Mouse (Mus musculus): ENCODE results near the gene Rdh13. TPM values are rescaled to one million over a fixed set of nuclear protein-coding genes. Genes with fewer than 3 reads are reported as not detected.

Rdh13 gene
- 30.5 and 33.6 TPM in 2 replicates for polyA plus RNA-seq (2015; fragmentation: Nextera tagmentation; extraction: Ambion mirVana)

DNA sequence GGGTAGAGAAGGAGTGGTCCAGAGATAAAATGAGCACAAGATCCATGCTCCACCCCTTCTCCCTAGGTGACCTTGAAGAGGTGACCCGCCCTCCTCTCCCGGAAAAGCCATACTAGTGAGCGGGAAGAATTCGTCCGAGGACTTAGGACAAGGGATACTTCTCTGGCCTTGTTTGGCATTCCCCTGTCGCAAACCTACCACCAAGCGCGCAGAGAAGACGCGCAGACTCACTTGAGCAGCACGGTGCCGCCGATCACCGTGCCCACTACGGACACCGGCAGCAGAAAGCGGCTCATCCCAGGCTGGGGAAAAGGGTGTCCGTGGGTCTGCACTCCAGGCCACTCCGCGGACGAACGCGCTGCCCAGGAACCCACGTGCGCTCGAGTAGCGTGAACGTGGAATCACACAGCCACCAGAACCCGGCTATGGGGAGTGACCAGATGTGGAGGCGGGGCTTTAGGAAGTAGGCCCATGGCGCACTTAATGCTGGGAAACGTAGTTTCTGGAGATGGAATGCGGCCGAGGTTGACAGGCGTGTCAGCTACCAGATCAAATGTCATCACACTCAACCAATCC, at the start of gene Rdh13:
Gene Rdh13, minus strand, starts transcription at position 434 of the 576 bp plus-strand sequence.
- H3K27me3 ChIP-seq: no peaks in the 10 kb centered on the region
- WGBS: under 1% methylated on average over 35 of the region's 35 CpGs

DNA sequence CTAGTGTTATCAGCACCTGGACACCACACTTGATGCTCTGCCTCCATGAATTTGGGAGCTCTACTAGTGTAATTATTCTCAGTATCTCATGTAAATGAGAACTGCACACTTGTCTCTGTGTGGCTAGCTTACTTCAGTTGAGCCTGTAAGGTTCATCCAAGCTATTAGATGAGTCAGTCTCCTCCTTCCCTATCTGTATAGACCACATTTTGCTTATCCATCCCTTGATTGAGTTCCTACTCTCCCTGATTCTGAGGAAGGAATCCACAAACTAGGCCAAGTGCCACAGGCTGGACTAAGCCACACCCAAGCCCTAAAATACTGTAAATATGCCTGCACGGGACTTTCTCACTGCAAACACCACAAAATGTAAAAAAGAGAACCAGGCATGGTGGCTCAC, 48.5 kb upstream of the Rdh13 start:
- H3K4me3 ChIP-seq: no peak overlapping the region
- WGBS: 86% methylated on average over 1 of the region's 1 CpGs
- no peak overlapping the region for H3K27ac ChIP-seq

More for the DNA sequence above, at the start of gene Rdh13:
- H3K27ac ChIP-seq: peak within 1 kb of the TSS; percentile 44; the same call in 1 of the 2 replicates
- H3K9ac ChIP-seq: peak within 1 kb of the TSS; percentile 78
- H3K9me3 ChIP-seq (replicated peaks): no peaks in the 10 kb centered on the region
- H3K4me1 ChIP-seq: peaks cover 6% of the 10 kb centered on the region
- H3K4me2 ChIP-seq: peak within 1 kb of the TSS; percentile 73
- peak within 1 kb of the TSS; percentile 80 for H3K4me3 ChIP-seq
- peaks cover 37% of the 10 kb centered on the region for H3K36me3 ChIP-seq (ENCODE audit: poor library complexity, severe bottlenecking)
- peak; percentile 97 for ATAC-seq

DNA sequence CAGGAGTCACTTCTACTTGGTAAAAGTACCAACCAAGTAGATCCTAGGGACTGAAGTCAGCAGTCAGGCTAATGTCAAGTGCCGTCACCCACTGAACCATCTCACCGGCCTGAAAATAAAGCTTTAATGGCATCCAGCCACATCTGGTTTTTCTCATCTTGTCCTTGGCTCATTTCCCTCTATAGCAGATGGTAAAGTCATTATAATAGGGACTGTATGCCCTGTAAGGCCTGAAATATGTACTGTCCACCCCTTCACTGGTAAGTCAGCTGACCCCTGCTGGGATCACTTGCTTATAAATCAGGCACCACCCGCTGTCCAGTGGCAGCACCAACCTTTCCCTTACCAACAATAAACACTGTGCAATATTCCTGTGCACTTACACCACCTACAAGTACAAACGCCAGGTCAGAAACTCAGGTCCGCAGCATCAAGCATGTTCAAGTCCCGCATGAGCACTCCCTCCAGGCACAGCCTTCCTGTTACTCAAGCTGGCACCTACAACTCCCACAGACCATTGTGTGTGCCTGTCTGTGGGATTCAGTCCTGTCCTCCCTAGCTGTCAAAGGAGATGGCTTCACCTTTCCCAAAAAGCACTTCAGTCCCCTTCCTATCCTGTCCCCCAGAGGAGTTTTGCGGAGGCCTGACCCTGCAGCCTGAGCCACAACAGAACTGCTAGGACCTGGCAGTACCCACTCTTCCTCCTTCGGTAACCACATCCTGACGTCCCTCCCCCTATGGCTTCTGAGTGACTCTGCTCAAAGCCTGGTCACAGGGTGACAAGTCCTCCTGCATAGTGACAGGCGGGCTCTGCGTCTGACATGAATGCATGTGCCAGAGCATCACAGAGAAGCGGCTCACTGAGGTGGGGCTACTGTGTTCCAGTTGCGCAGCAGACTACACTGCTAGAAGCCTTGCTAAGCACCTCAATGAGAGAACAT, 47.1 kb upstream of the Rdh13 start:
- WGBS: 94% methylated on average over 13 of the region's 13 CpGs
- no peak overlapping the region for H3K9ac ChIP-seq
- H3K4me3 ChIP-seq: no peak overlapping the region
- no peak overlapping the region for H3K27ac ChIP-seq
- ATAC-seq: no peak
- H3K9me3 ChIP-seq (replicated peaks): no peaks in the 10 kb centered on the region
- H3K4me1 ChIP-seq: peaks cover 6% of the 10 kb centered on the region; the same call in 1 of the 2 replicates
- peaks cover 86% of the 10 kb centered on the region for H3K36me3 ChIP-seq (ENCODE audit: poor library complexity, severe bottlenecking)
- H3K4me2 ChIP-seq: no peak overlapping the region
- H3K27me3 ChIP-seq: no peaks in the 10 kb centered on the region

More for the DNA sequence above, 48.5 kb upstream of the Rdh13 start:
- ATAC-seq: no peak
- Histone ChIP-seq H3K9ac (no peak overlapping the region), H3K9me3 (replicated peaks) (no peaks in the 10 kb centered on the region), H3K4me2 (no peak overlapping the region), H3K27me3 (no peaks in the 10 kb centered on the region), H3K4me1 (peaks cover 20% of the 10 kb centered on the region), H3K36me3 (ENCODE audit: poor library complexity, severe bottlenecking) (peaks cover 73% of the 10 kb centered on the region)

DNA sequence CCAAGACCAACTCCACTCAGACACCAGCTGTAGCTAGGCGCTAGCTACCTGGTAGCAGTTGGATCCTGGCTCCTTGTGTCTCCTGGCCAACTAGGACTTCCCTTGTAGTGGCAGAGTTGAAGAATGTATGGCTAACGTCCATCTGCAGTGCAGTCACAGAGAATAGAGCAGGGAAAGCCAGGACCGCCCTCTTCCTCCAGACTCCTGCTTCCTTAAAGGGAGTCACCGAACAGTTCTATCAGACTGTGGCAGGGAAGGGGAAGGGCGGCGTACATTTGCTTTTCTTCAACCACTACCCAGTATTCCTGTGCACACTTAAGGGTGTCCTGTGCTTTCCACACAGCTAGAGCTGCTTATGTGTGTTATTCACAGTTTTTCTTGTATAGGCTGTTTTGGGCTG, 45.9 kb upstream of the Rdh13 start:
- peaks cover 86% of the 10 kb centered on the region for H3K36me3 ChIP-seq (ENCODE audit: poor library complexity, severe bottlenecking)
- no peaks in the 10 kb centered on the region for H3K4me1 ChIP-seq
- no peak overlapping the region for H3K27ac ChIP-seq
- H3K9ac ChIP-seq: no peak overlapping the region
- WGBS: 88% methylated on average over 6 of the region's 6 CpGs
- no peak for ATAC-seq
- no peaks in the 10 kb centered on the region for H3K9me3 ChIP-seq (replicated peaks)
- H3K4me3 ChIP-seq: no peak overlapping the region
- H3K27me3 ChIP-seq: no peaks in the 10 kb centered on the region
- no peak overlapping the region for H3K4me2 ChIP-seq

DNA sequence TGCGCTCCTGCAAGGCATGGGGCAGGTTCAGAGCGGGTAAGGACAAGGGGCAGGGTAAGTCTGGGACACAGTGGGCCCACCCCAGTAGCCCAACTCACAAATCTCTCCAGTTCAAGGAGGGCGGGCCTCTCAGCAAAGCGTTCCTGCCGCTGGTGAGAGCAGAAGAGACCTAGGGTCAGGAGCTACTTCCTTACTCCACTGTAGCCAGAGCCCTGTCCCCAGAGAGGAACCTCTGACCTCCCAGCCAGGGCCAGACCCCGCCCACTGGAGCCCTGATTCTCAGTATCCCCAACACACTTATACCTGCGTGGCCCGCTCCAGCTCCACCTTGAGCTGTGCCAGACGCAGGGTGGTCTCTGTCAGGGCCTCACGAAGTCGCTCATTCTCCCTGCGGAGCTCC, 36.8 kb upstream of the Rdh13 start:
- ATAC-seq: no peak
- Histone ChIP-seq H3K27ac (no peak overlapping the region), H3K27me3 (peaks cover 10% of the 10 kb centered on the region), H3K9ac (no peak overlapping the region), H3K9me3 (replicated peaks) (no peaks in the 10 kb centered on the region), H3K36me3 (ENCODE audit: poor library complexity, severe bottlenecking) (peaks cover 61% of the 10 kb centered on the region), H3K4me2 (no peak overlapping the region), H3K4me3 (no peak overlapping the region), H3K4me1 (peaks cover 21% of the 10 kb centered on the region)
- WGBS: 88% methylated on average over 12 of the region's 12 CpGs

DNA sequence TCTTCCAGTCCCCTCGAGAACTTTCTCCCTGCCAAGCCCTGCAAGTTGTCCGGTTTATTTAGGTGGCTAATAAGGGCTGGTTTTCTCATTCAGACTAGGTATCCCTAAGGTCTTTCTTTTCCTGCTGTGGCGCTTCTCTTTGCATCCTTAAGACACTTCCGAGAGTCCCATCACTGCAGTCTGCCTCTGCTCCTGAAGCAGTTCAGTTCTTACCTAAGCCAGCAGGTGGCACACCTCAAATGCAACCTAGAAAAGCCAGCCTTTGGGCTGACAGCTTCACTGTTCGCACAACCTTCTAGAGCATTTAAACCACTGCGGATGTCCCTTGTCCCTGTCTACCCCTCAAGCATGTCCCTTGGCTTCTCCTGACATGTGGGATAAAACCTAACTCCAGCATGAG, 34.2 kb upstream of the Rdh13 start:
- no peak for ATAC-seq
- no peak overlapping the region for H3K9ac ChIP-seq
- H3K4me2 ChIP-seq: peak overlapping the region; percentile 84; the same call in 1 of the 2 replicates
- H3K36me3 ChIP-seq (ENCODE audit: poor library complexity, severe bottlenecking): peaks cover 36% of the 10 kb centered on the region
- H3K9me3 ChIP-seq (replicated peaks): no peaks in the 10 kb centered on the region
- peaks cover 21% of the 10 kb centered on the region for H3K4me1 ChIP-seq
- no peak overlapping the region for H3K4me3 ChIP-seq
- 24% methylated on average over 6 of the region's 6 CpGs for WGBS
- no peak overlapping the region for H3K27ac ChIP-seq
- peaks cover 30% of the 10 kb centered on the region for H3K27me3 ChIP-seq

DNA sequence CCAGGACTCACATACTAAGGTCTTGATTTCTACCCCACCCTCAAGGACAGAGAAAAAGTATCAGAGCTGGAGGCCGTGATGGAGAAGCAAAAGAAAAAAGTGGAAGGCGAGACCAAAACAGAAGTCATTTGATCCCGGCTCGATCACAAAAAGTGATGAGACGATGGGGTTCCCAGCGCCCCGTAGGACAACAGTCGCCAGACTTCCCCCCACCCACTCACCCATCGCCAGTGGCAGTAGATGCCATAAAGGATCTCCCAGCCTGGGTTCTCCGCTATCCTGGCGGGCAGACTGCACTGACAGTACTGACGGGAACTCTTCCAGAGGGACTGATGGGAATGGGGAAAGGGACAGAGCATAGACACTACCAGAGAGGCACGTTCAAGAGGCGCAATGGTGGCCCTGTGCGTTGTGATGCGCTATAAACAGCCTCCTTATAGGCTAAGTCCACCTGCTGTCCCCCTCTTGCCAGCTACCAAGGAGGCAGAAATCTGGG, 33.4 kb upstream of the Rdh13 start:
- peak; percentile 11 for ATAC-seq
- peak overlapping the region; percentile 84 for H3K4me2 ChIP-seq
- peak overlapping the region; percentile 48 for H3K4me3 ChIP-seq
- 5% methylated on average over 16 of the region's 16 CpGs for WGBS
- peaks cover 37% of the 10 kb centered on the region for H3K27me3 ChIP-seq
- peaks cover 21% of the 10 kb centered on the region for H3K4me1 ChIP-seq
- peaks cover 28% of the 10 kb centered on the region for H3K36me3 ChIP-seq (ENCODE audit: poor library complexity, severe bottlenecking)
- H3K9me3 ChIP-seq (replicated peaks): no peaks in the 10 kb centered on the region
- peak overlapping the region; percentile 67 for H3K9ac ChIP-seq
- peak overlapping the region; percentile 59; the same call in 1 of the 2 replicates for H3K27ac ChIP-seq

DNA sequence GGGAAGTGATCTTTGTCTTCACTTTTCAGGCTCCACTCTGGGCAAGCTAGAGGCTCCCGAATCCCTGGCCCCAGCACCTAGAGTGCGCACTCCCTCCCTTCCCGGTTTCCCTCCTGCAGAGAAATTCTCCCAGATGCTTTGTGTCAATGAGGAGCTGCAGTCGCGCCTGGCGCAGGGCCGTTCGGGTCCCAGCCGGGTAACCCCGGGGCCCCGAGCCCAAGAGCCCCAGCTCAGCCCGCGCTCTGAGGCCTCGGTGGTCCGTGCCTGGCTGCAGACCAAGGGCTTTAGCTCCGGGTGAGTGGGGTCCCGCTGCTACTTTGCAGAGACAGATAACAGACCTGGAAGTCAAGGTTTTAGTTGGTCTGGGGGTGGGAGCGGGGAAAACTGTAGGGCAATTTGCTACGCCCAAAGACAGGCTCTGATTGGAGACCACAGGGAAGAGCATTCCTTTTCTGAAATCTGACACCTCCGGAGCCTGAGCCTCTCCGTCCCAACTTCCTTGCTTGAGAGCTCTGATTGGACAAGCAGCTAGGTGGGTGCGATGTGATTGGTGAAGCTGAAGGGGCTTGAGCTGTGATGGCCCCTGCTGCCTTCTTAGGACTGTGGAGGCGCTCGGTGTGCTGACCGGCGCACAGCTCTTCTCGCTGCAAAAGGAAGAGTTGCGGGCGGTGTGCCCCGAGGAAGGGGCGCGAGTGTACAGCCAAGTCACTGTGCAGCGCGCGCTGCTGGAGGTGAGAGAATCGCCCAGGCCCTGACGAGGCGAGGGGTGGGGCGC, 32.8 kb upstream of the Rdh13 start:
- H3K27me3 ChIP-seq: peaks cover 44% of the 10 kb centered on the region

DNA sequence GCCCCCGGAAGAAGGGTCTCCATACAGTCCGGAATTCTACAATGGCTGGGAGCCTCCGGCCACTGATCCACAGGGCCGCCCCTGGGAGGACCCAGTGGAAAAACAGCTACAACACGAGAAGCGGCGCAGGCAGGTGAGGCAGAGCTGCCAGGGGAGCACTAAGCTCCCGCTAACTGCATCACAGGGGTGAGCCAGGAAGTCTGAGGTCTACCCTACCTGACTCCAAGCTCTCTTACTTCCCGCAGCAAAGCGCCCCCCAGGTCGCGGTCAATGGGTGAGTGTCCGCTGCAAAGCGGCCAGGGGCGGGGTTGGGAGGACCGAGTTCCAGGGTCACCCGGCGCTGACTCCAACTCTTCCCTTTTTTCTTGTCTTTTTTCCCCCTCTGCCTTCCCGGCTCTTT, 28.5 kb upstream of the Rdh13 start:
- H3K27me3 ChIP-seq: peaks cover 67% of the 10 kb centered on the region
- no peak overlapping the region for H3K4me3 ChIP-seq
- H3K9me3 ChIP-seq (replicated peaks): no peaks in the 10 kb centered on the region

More for the DNA sequence above, 32.8 kb upstream of the Rdh13 start:
- peak overlapping the region; percentile 67 for H3K9ac ChIP-seq
- peaks cover 21% of the 10 kb centered on the region for H3K4me1 ChIP-seq
- peak overlapping the region; percentile 84 for H3K4me2 ChIP-seq
- H3K36me3 ChIP-seq (ENCODE audit: poor library complexity, severe bottlenecking): peaks cover 21% of the 10 kb centered on the region
- peak overlapping the region; percentile 76 for H3K27ac ChIP-seq
- WGBS: under 1% methylated on average over 39 of the region's 39 CpGs
- H3K9me3 ChIP-seq (replicated peaks): no peaks in the 10 kb centered on the region
- peak; percentile 98 for ATAC-seq
- H3K4me3 ChIP-seq: peak overlapping the region; percentile 48

DNA sequence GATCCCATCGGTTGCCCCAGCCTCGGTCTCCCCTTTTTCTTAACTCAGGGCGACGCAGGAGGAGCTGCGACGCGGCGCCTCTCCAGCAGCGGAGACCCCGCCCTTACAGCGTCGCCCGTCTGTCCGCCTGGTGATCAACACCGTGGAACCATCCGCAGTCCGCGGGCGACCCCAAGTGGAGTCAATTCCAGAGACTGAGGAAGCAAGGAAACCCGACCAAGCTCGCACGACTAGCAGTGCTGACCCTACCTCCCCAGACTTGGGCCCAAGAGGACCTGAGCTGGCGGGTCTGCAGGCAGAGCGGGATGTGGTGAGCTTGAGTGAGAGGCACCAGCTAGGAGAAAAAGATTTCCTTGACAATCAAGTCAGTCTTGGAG, 25.7 kb upstream of the Rdh13 start:
- peak overlapping the region; percentile 38 for H3K4me3 ChIP-seq
- no peak overlapping the region for H3K27ac ChIP-seq
- no peaks in the 10 kb centered on the region for H3K9me3 ChIP-seq (replicated peaks)
- WGBS: under 1% methylated on average over 24 of the region's 24 CpGs
- no peaks in the 10 kb centered on the region for H3K36me3 ChIP-seq (ENCODE audit: poor library complexity, severe bottlenecking)
- H3K4me1 ChIP-seq: peaks cover 14% of the 10 kb centered on the region
- H3K27me3 ChIP-seq: peaks cover 59% of the 10 kb centered on the region
- peak; percentile 85 for ATAC-seq
- peak overlapping the region; percentile 31 for H3K9ac ChIP-seq
- H3K4me2 ChIP-seq: peak overlapping the region; percentile 66

More for the DNA sequence above, 28.5 kb upstream of the Rdh13 start:
- no peak for ATAC-seq
- Histone ChIP-seq H3K4me2 (no peak overlapping the region), H3K27ac (no peak overlapping the region), H3K4me1 (peaks cover 27% of the 10 kb centered on the region), H3K9ac (no peak overlapping the region), H3K36me3 (ENCODE audit: poor library complexity, severe bottlenecking) (no peaks in the 10 kb centered on the region)
- 12% methylated on average over 18 of the region's 19 CpGs for WGBS

DNA sequence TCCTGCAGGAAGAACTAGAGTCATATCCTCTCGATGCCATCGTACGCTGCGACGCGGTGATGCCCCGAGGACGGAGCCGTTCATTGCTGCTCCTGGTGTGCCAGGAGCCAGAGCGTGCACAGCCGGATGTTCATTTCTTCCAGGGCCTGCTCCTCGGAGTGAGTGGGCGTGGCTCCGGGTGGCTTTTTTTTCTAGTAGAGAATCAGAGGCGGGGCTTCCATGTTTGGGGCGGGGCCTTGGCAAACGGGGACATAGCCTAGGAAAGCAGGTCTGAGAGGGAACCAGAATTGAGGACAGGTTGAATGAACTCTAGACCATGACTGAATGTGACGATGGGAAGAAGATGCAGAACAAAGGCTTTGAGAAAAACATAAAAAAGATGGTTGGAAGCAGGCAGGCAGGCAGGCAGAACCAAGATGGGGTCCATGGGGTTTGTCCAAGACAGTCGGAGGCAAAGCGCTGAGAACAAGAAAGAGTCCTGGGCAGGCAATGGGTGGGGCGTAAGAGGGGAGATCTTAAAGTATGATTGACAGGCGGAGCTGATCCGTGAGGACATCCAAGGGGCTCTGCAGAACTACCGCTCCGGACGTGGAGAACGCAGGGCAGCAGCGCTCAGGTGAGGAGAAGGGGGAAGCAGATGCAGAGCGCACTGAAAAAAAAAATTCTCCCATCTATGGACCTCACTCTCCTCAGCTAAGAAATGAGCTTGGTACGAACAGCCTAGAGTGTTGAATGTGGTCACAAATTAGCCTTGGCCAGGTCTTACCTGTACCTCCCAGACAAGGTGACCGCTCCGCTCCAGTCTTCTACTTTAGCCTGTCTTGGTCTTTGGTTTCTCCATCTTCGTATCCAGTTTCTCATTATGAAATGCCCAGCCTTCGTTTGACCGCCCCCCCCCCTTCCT, 25.1 kb upstream of the Rdh13 start:
- no peaks in the 10 kb centered on the region for H3K36me3 ChIP-seq (ENCODE audit: poor library complexity, severe bottlenecking)
- peaks cover 56% of the 10 kb centered on the region for H3K27me3 ChIP-seq
- H3K4me3 ChIP-seq: peak overlapping the region; percentile 38
- H3K9me3 ChIP-seq (replicated peaks): no peaks in the 10 kb centered on the region
- ATAC-seq: peak; percentile 66
- H3K27ac ChIP-seq: no peak overlapping the region
- peaks cover 14% of the 10 kb centered on the region for H3K4me1 ChIP-seq
- peak overlapping the region; percentile 66 for H3K4me2 ChIP-seq
- 2% methylated on average over 35 of the region's 35 CpGs for WGBS
- H3K9ac ChIP-seq: peak overlapping the region; percentile 31

Data from forebrain, embryonic 13.5 days (tissue).